Mouse (Mus musculus): Measurements from ENCODE around the gene Gpr82. TPM values are rescaled to one million over a fixed set of nuclear protein-coding genes. Genes with fewer than 3 reads are reported as not detected.

The Gpr82 gene
- total RNA-seq, 2 experiments from 2014 or later: not detected

GRCm38 (mm10) chrX:13686589-13686988 lies 25.4 kb downstream of the Gpr82 start:
- ATAC-seq (replicated peaks; ENCODE audit: low FRiP score, poor library complexity, severe bottlenecking): no peak

GRCm38 (mm10) chrX:13688356-13688755 lies 27.2 kb downstream of the Gpr82 start:
- no peak for ATAC-seq (replicated peaks; ENCODE audit: low FRiP score, poor library complexity, severe bottlenecking)

- no peak for ATAC-seq (replicated peaks; ENCODE audit: low FRiP score, poor library complexity, severe bottlenecking)
Measured at GRCm38 (mm10) chrX:13691865-13692264, 30.7 kb downstream of the Gpr82 start.

GRCm38 (mm10) chrX:13700681-13701080 lies 39.5 kb downstream of the Gpr82 start:
- no peak for ATAC-seq (replicated peaks; ENCODE audit: low FRiP score, poor library complexity, severe bottlenecking)

GRCm38 (mm10) chrX:13705051-13705450 lies 43.9 kb downstream of the Gpr82 start:
- ATAC-seq (replicated peaks; ENCODE audit: low FRiP score, poor library complexity, severe bottlenecking): no peak

GRCm38 (mm10) chrX:13710174-13710573 lies 49.0 kb downstream of the Gpr82 start:
- no peak for ATAC-seq (replicated peaks; ENCODE audit: low FRiP score, poor library complexity, severe bottlenecking)

Other genes starting within 250 kb of the Gpr82 start
- not detected in 2 replicates for gene Nyx, start 195.3 kb upstream of the Gpr82 start, total RNA-seq (2015; ENCODE audit: low replicate concordance)
- not detected in 2 replicates for gene Nyx, start 195.3 kb upstream of the Gpr82 start, total RNA-seq (2017; ENCODE audit: low replicate concordance)
- gene Gpr34, start 29.3 kb upstream of the Gpr82 start, total RNA-seq (2015; ENCODE audit: low replicate concordance): 4.0 and 4.2 TPM in 2 replicates
- not detected in 2 replicates for gene Gpr34, start 29.3 kb upstream of the Gpr82 start, total RNA-seq (2017; ENCODE audit: low replicate concordance)
- gene Cask, start 190.0 kb downstream of the Gpr82 start, total RNA-seq (2015; ENCODE audit: low replicate concordance): 5.0 and 7.1 TPM in 2 replicates
- gene Cask, start 190.0 kb downstream of the Gpr82 start, total RNA-seq (2017; ENCODE audit: low replicate concordance): 0.08 and 0.39 TPM in 2 replicates

Data from erythroid progenitor cell, adult 5-6 weeks (primary cell).